15 mouse cellular contexts compared by ENCODE assay signal in the genomic region with DNA sequence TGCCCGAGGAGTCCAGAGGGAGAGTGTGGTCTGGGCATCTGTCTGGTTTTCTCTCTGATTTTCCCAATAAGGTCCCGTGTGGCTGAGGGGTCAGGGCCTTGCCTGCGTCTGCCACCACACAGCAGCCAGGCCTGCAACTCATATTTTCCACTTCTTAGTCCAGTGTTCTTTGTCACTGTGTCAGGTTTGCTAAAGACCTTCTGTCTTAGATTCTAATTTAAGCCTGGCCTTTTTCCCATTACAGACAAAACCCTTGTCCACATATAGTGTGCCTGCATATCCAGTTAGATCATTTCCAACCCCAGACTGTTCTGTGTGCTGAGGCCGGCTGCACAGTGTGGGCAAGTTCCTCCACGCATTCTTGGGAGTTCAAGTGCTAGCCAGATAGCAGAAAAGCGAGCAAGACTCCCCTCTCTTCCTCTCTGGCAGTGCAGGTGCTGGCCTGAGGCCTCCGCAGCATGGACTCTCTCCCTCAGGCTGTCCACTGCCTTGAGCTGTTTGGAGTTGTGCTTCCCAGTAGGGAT. TPM values are rescaled to one million over a fixed set of nuclear protein-coding genes. Genes with fewer than 3 reads are reported as not detected.
DNase-seq lines count a peak whose midpoint lies in the region.
"Had no signal": no experiment of that assay in that cellular context is flagged by ENCODE, and none has a peak within 500 bp of the region (broad histone marks: within the 10 kb centered on the region; RNA-seq: fewer than 3 reads in every experiment).

No protein-coding gene starts in this region.

- 75% methylated on average over 7 of the region's 7 CpGs for WGBS in embryonic facial prominence, embryonic 10.5 days

- H3K9me3 ChIP-seq in embryonic facial prominence, embryonic 10.5 days = no peaks in the 10 kb centered on the region
- H3K9me3 ChIP-seq: embryonic facial prominence, embryonic 12.5 days; midbrain, embryonic 13.5 days; neural tube, embryonic 13.5 days had no signal

- H3K27me3 ChIP-seq in embryonic facial prominence, embryonic 10.5 days (replicated peaks; ENCODE audit: low read depth, poor library complexity, severe bottlenecking) = no peaks in the 10 kb centered on the region
- H3K27me3 ChIP-seq: embryonic facial prominence, embryonic 12.5 days; midbrain, embryonic 13.5 days; neural tube, embryonic 13.5 days had no signal

- H3K36me3 ChIP-seq in embryonic facial prominence, embryonic 10.5 days (replicated peaks) = peaks cover 7% of the 10 kb centered on the region; the same call in 1 of the 2 replicates

- peak overlapping the region; percentile 44; the same call in 1 of the 2 replicates for H3K27ac ChIP-seq in embryonic facial prominence, embryonic 10.5 days (replicated peaks)
- H3K27ac ChIP-seq: embryonic facial prominence, embryonic 12.5 days; hindbrain, embryonic 14.5 days; liver, embryonic 14.5 days; midbrain, embryonic 13.5 days; neural tube, embryonic 13.5 days had no signal

- no peak overlapping the region for H3K4me3 ChIP-seq in embryonic facial prominence, embryonic 10.5 days
- H3K4me3 ChIP-seq: embryonic facial prominence, embryonic 12.5 days; midbrain, embryonic 13.5 days; neural tube, embryonic 13.5 days had no signal

- DNase-seq in gastrocnemius, adult 18-20 months (ENCODE audit: low spot score) = peak; percentile 9
- DNase-seq in gastrocnemius, postnatal 25 days = no peak
- peak; percentile 18 for DNase-seq in adipocyte (ENCODE audit: low spot score)
- no peak for DNase-seq in embryonic facial prominence, embryonic 10.5 days (ENCODE audit: low spot score)
- DNase-seq in heart, postnatal 4 days = peak; percentile 15
- DNase-seq in spleen, postnatal 10 days (ENCODE audit: low spot score in 2 of 2) = no peak
- no peak for DNase-seq in kidney, postnatal 25 days
- DNase-seq: gastrocnemius, postnatal 10 days; kidney, adult 11 months; lung, postnatal 36 days had no signal

- H3K4me1 ChIP-seq in embryonic facial prominence, embryonic 10.5 days = peaks cover 13% of the 10 kb centered on the region
- H3K4me1 ChIP-seq: embryonic facial prominence, embryonic 12.5 days; midbrain, embryonic 13.5 days; neural tube, embryonic 13.5 days had no signal

RNA-seq across cellular contexts. Expression of gene Coa5, which starts 43.4 kb away (rescaled TPM):
- 10 to 100 TPM; 90.6 to 92.3 TPM for total RNA-seq in gastrocnemius, adult 18-20 months (2021)
- 100 to 1,000 TPM in 1 of 2 experiments, 10 to 100 TPM in 1; 93.4 to 112 TPM for total RNA-seq in gastrocnemius, postnatal 25 days (2021)
- polyA plus RNA-seq in embryonic facial prominence, embryonic 10.5 days (2016; fragmentation: Nextera tagmentation; extraction: Ambion mirVana) = 59.2 and 61.7 TPM in 2 replicates
- 10 to 100 TPM; 84.1 to 85.6 TPM for total RNA-seq in heart, postnatal 4 days (2021)

RNA-seq across cellular contexts. Expression of gene Unc50, which starts 43.4 kb away (rescaled TPM):
- total RNA-seq in gastrocnemius, adult 18-20 months (2021) = 10 to 100 TPM; 13.3 to 18.2 TPM
- 10 to 100 TPM; 13.8 to 17.4 TPM for total RNA-seq in gastrocnemius, postnatal 25 days (2021)
- 105 and 109 TPM in 2 replicates for polyA plus RNA-seq in embryonic facial prominence, embryonic 10.5 days (2016; fragmentation: Nextera tagmentation; extraction: Ambion mirVana)
- total RNA-seq in heart, postnatal 4 days (2021) = 10 to 100 TPM; 32.2 to 39.3 TPM

Comparison
In these comparisons a context has a peak if more than half of its experiments do, and no peak if none do; other contexts are left out.
1. DNase-seq: peak in gastrocnemius, adult 18-20 months (single experiment), adipocyte (single experiment) and heart, postnatal 4 days (single experiment); none in gastrocnemius, postnatal 25 days (single experiment), embryonic facial prominence, embryonic 10.5 days (single experiment), spleen, postnatal 10 days (0 of 2) and kidney, postnatal 25 days (0 of 2).